Comparison of ENCODE assay signal across 28 mouse cellular contexts in genomic region chr16:45390286-45390956, GRCm38 (mm10). TPM values are rescaled to one million over a fixed set of nuclear protein-coding genes. Genes with fewer than 3 reads are reported as not detected.
DNase-seq lines count a peak whose midpoint lies in the region; ATAC-seq and TF ChIP-seq lines count a peak whose summit lies in the region.
"Had no signal": no experiment of that assay in that cellular context is flagged by ENCODE, and none has a peak within 500 bp of the region (broad histone marks: within the 10 kb centered on the region; RNA-seq: fewer than 3 reads in every experiment).

No protein-coding gene starts in this region.

- H3K4me2 ChIP-seq in embryonic facial prominence, embryonic 14.5 days (ENCODE audit: low read depth, low read length) = no peak overlapping the region
- H3K4me2 ChIP-seq in forebrain, postnatal 0 days (ENCODE audit: low read depth) = no peak overlapping the region
- no peak overlapping the region for H3K4me2 ChIP-seq in forebrain, embryonic 11.5 days (ENCODE audit: low read depth, low read length, severe bottlenecking)
- H3K4me2 ChIP-seq in midbrain, embryonic 11.5 days = no peak overlapping the region
- no peak overlapping the region for H3K4me2 ChIP-seq in kidney, embryonic 14.5 days (replicated peaks; ENCODE audit: low read depth, low read length)
- H3K4me2 ChIP-seq: embryonic facial prominence, embryonic 15.5 days; heart, embryonic 12.5 days; heart, embryonic 15.5 days; hindbrain, embryonic 14.5 days had no signal

- no peak for TF ChIP-seq POLR2A in brain, embryonic 14.5 days (IDR thresholded peaks at IDR 0.05; ENCODE audit: borderline replicate concordance, extremely low read depth, insufficient read depth, insufficient read length, poor library complexity, severe bottlenecking)

- no peaks in the 10 kb centered on the region for H3K27me3 ChIP-seq in embryonic facial prominence, embryonic 14.5 days (replicated peaks; ENCODE audit: control insufficient read depth, insufficient read depth, low read length)
- H3K27me3 ChIP-seq in embryonic facial prominence, embryonic 10.5 days (replicated peaks; ENCODE audit: low read depth, poor library complexity, severe bottlenecking) = no peaks in the 10 kb centered on the region
- H3K27me3 ChIP-seq in forebrain, postnatal 0 days (ENCODE audit: insufficient read depth, low read length) = no peaks in the 10 kb centered on the region
- H3K27me3 ChIP-seq in forebrain, embryonic 11.5 days (ENCODE audit: control insufficient read depth, insufficient read depth, low read length) = no peaks in the 10 kb centered on the region
- no peaks in the 10 kb centered on the region for H3K27me3 ChIP-seq in midbrain, embryonic 11.5 days (ENCODE audit: control insufficient read depth, insufficient read depth, low read length)
- no peaks in the 10 kb centered on the region for H3K27me3 ChIP-seq in midbrain, embryonic 10.5 days (ENCODE audit: low read depth, poor library complexity, severe bottlenecking)
- H3K27me3 ChIP-seq in kidney, embryonic 14.5 days (ENCODE audit: control insufficient read depth, insufficient read depth, low read length) = no peaks in the 10 kb centered on the region
- H3K27me3 ChIP-seq: embryonic facial prominence, embryonic 15.5 days; heart, embryonic 12.5 days; heart, embryonic 15.5 days; Patski had no signal

- no peak overlapping the region for H3K27ac ChIP-seq in embryonic facial prominence, embryonic 14.5 days (replicated peaks; ENCODE audit: low read depth, low read length)
- no peak overlapping the region for H3K27ac ChIP-seq in embryonic facial prominence, embryonic 10.5 days (replicated peaks)
- no peak overlapping the region for H3K27ac ChIP-seq in forebrain, postnatal 0 days (ENCODE audit: low read depth, low read length)
- no peak overlapping the region for H3K27ac ChIP-seq in forebrain, embryonic 11.5 days (ENCODE audit: low read depth, low read length)
- no peak overlapping the region for H3K27ac ChIP-seq in midbrain, embryonic 11.5 days (ENCODE audit: low read depth, low read length)
- no peak overlapping the region for H3K27ac ChIP-seq in midbrain, embryonic 10.5 days (replicated peaks)
- no peak overlapping the region for H3K27ac ChIP-seq in kidney, embryonic 14.5 days (ENCODE audit: low read depth, low read length)
- H3K27ac ChIP-seq: embryonic facial prominence, embryonic 15.5 days; gastrocnemius, adult 2 months; heart, embryonic 15.5 days; hindbrain, embryonic 14.5 days; hindbrain, postnatal 0 days had no signal

- H3K9me3 ChIP-seq in embryonic facial prominence, embryonic 14.5 days (ENCODE audit: control insufficient read depth, low read length) = no peaks in the 10 kb centered on the region
- H3K9me3 ChIP-seq in embryonic facial prominence, embryonic 10.5 days = no peaks in the 10 kb centered on the region
- no peaks in the 10 kb centered on the region for H3K9me3 ChIP-seq in forebrain, postnatal 0 days (ENCODE audit: low read length)
- H3K9me3 ChIP-seq in forebrain, embryonic 11.5 days (ENCODE audit: control insufficient read depth, low read length) = no peaks in the 10 kb centered on the region
- H3K9me3 ChIP-seq in midbrain, embryonic 11.5 days (ENCODE audit: control insufficient read depth, low read length) = no peaks in the 10 kb centered on the region
- no peaks in the 10 kb centered on the region for H3K9me3 ChIP-seq in midbrain, embryonic 10.5 days (replicated peaks)
- no peaks in the 10 kb centered on the region for H3K9me3 ChIP-seq in kidney, embryonic 14.5 days (ENCODE audit: control insufficient read depth, low read length)
- H3K9me3 ChIP-seq: embryonic facial prominence, embryonic 15.5 days; G1E; heart, embryonic 12.5 days; heart, embryonic 15.5 days had no signal

- no peak overlapping the region for H3K9ac ChIP-seq in embryonic facial prominence, embryonic 14.5 days (ENCODE audit: low read depth, low read length)
- no peak overlapping the region for H3K9ac ChIP-seq in forebrain, postnatal 0 days
- no peak overlapping the region for H3K9ac ChIP-seq in forebrain, embryonic 11.5 days (ENCODE audit: low read length)
- H3K9ac ChIP-seq in midbrain, embryonic 11.5 days (ENCODE audit: low read length) = no peak overlapping the region
- no peak overlapping the region for H3K9ac ChIP-seq in kidney, embryonic 14.5 days (ENCODE audit: low read depth, low read length)
- H3K9ac ChIP-seq: embryonic facial prominence, embryonic 15.5 days; heart, embryonic 12.5 days; heart, embryonic 15.5 days; hindbrain, embryonic 14.5 days had no signal

- H3K4me1 ChIP-seq in embryonic facial prominence, embryonic 14.5 days (ENCODE audit: control insufficient read depth, insufficient read depth, low read length) = no peaks in the 10 kb centered on the region
- H3K4me1 ChIP-seq in embryonic facial prominence, embryonic 10.5 days = no peaks in the 10 kb centered on the region
- no peaks in the 10 kb centered on the region for H3K4me1 ChIP-seq in forebrain, postnatal 0 days (ENCODE audit: insufficient read depth)
- H3K4me1 ChIP-seq in forebrain, embryonic 11.5 days (replicated peaks; ENCODE audit: control insufficient read depth, insufficient read depth, low read length) = 0 out of 2 replicates have a peak, but pooled peaks cover 2% of the 10 kb centered on the region
- no peaks in the 10 kb centered on the region for H3K4me1 ChIP-seq in midbrain, embryonic 11.5 days (ENCODE audit: control insufficient read depth, insufficient read depth, low read length)
- peaks cover 10% of the 10 kb centered on the region; the same call in 1 of the 2 replicates for H3K4me1 ChIP-seq in midbrain, embryonic 10.5 days
- no peaks in the 10 kb centered on the region for H3K4me1 ChIP-seq in kidney, embryonic 14.5 days (ENCODE audit: control insufficient read depth, insufficient read depth, low read length)
- H3K4me1 ChIP-seq: embryonic facial prominence, embryonic 15.5 days; heart, embryonic 12.5 days; heart, embryonic 15.5 days had no signal

- H3K36me3 ChIP-seq in embryonic facial prominence, embryonic 14.5 days (ENCODE audit: control insufficient read depth, insufficient read depth, low read length) = peaks cover 4% of the 10 kb centered on the region; the same call in 1 of the 2 replicates
- no peaks in the 10 kb centered on the region for H3K36me3 ChIP-seq in embryonic facial prominence, embryonic 10.5 days (replicated peaks)
- peaks cover 34% of the 10 kb centered on the region for H3K36me3 ChIP-seq in forebrain, postnatal 0 days (ENCODE audit: insufficient read depth)
- no peaks in the 10 kb centered on the region for H3K36me3 ChIP-seq in forebrain, embryonic 11.5 days (ENCODE audit: control insufficient read depth, insufficient read depth, low read length)
- H3K36me3 ChIP-seq in midbrain, embryonic 11.5 days (ENCODE audit: control insufficient read depth, insufficient read depth, low read length) = no peaks in the 10 kb centered on the region; the same call in 1 of the 2 replicates
- H3K36me3 ChIP-seq in midbrain, embryonic 10.5 days = peaks cover 7% of the 10 kb centered on the region; the same call in 1 of the 2 replicates
- H3K36me3 ChIP-seq in kidney, embryonic 14.5 days (ENCODE audit: control insufficient read depth, insufficient read depth, low read length) = no peaks in the 10 kb centered on the region
- H3K36me3 ChIP-seq: embryonic facial prominence, embryonic 15.5 days; G1E; heart, embryonic 12.5 days; heart, embryonic 15.5 days had no signal

- no peak for TF ChIP-seq CTCF in forebrain, postnatal 0 days (IDR thresholded peaks at IDR 0.05; ENCODE audit: low read depth)
- no peak for TF ChIP-seq CTCF in brain, embryonic 14.5 days (IDR thresholded peaks at IDR 0.05; ENCODE audit: borderline replicate concordance, extremely low read depth, insufficient read depth, insufficient read length)

- 53% methylated on average over 5 of the region's 5 CpGs for WGBS in embryonic facial prominence, embryonic 14.5 days
- WGBS in embryonic facial prominence, embryonic 10.5 days = 87% methylated on average over 5 of the region's 5 CpGs
- whole genome bisulfite sequencing in forebrain, postnatal 0 days = 55% methylated on average over 5 of the region's 5 CpGs
- 82% methylated on average over 5 of the region's 5 CpGs for WGBS in forebrain, embryonic 11.5 days
- WGBS in midbrain, embryonic 11.5 days = 72% methylated on average over 5 of the region's 5 CpGs
- WGBS in midbrain, embryonic 10.5 days = 80% methylated on average over 5 of the region's 5 CpGs
- WGBS in kidney, embryonic 14.5 days = 69% methylated on average over 5 of the region's 5 CpGs

- peak; percentile 20 for DNase-seq in embryonic facial prominence, embryonic 14.5 days (ENCODE audit: low spot score)
- DNase-seq in embryonic facial prominence, embryonic 10.5 days (ENCODE audit: low spot score) = no peak
- no peak for DNase-seq in forebrain, postnatal 0 days
- DNase-seq in forebrain, embryonic 11.5 days (ENCODE audit: low spot score) = no peak
- DNase-seq in midbrain, embryonic 11.5 days (ENCODE audit: low spot score, missing footprints) = peak; percentile 77
- DNase-seq in midbrain, embryonic 10.5 days (ENCODE audit: low spot score) = no peak
- peak; percentile 60 for DNase-seq in brain, embryonic 14.5 days (ENCODE audit: low read depth)
- DNase-seq: adrenal gland, adult 2 months; adrenal gland, postnatal 14 days; cerebellum, adult 11-12 months; cerebellum, adult 8-10 months; cerebellum, postnatal 10 days; cerebellum, postnatal 36 days; embryo, embryonic 11 days; gastrocnemius, adult 2 months; gastrocnemius, postnatal 14 days; heart, postnatal 10 days; heart, postnatal 4 days had no signal

- no peak for ATAC-seq in embryonic facial prominence, embryonic 14.5 days (ENCODE audit: low read depth)
- ATAC-seq in forebrain, postnatal 0 days = peak; percentile 45; the same call in 1 of the 2 replicates
- no peak for ATAC-seq in forebrain, embryonic 11.5 days (replicated peaks; ENCODE audit: low FRiP score)
- no peak for ATAC-seq in midbrain, embryonic 11.5 days (ENCODE audit: low FRiP score)
- ATAC-seq in kidney, embryonic 14.5 days (ENCODE audit: low FRiP score, low TSS enrichment) = no peak
- ATAC-seq: forebrain, embryonic 16.5 days; hindbrain, postnatal 0 days; intestine, embryonic 16.5 days; Patski had no signal

- H3K4me3 ChIP-seq in embryonic facial prominence, embryonic 14.5 days (ENCODE audit: low read depth, low read length) = no peak overlapping the region
- H3K4me3 ChIP-seq in embryonic facial prominence, embryonic 10.5 days = no peak overlapping the region
- H3K4me3 ChIP-seq in forebrain, postnatal 0 days (ENCODE audit: low read depth, low read length) = no peak overlapping the region
- no peak overlapping the region for H3K4me3 ChIP-seq in forebrain, embryonic 11.5 days (ENCODE audit: low read depth, low read length)
- no peak overlapping the region for H3K4me3 ChIP-seq in midbrain, embryonic 11.5 days (ENCODE audit: low read depth, low read length)
- no peak overlapping the region for H3K4me3 ChIP-seq in midbrain, embryonic 10.5 days
- H3K4me3 ChIP-seq in kidney, embryonic 14.5 days (ENCODE audit: low read length) = no peak overlapping the region
- H3K4me3 ChIP-seq: embryonic facial prominence, embryonic 15.5 days; gastrocnemius, adult 2 months; heart, embryonic 12.5 days; heart, embryonic 15.5 days had no signal

RNA-seq across cellular contexts. Expression of gene Cd200, which starts 18.4 kb away (rescaled TPM):
- 59.4 and 68.9 TPM in 2 replicates for polyA plus RNA-seq in embryonic facial prominence, embryonic 14.5 days (2014; fragmentation: Nextera tagmentation; extraction: Ambion mirVana)
- polyA plus RNA-seq in embryonic facial prominence, embryonic 10.5 days (2016; fragmentation: Nextera tagmentation; extraction: Ambion mirVana) = 6.6 and 8.1 TPM in 2 replicates
- 312 and 318 TPM in 2 replicates for total RNA-seq in forebrain, postnatal 0 days (2014; rRNA removed)
- polyA plus RNA-seq in forebrain, postnatal 0 days (2015; fragmentation: Nextera tagmentation; extraction: Ambion mirVana) = 433 and 445 TPM in 2 replicates
- 27.3 and 33.3 TPM in 2 replicates for polyA plus RNA-seq in forebrain, embryonic 11.5 days (2014; fragmentation: Nextera tagmentation; extraction: Ambion mirVana)
- polyA plus RNA-seq in midbrain, embryonic 11.5 days (2014; fragmentation: Nextera tagmentation; extraction: Ambion mirVana) = 50.4 and 59.1 TPM in 2 replicates
- 16.5 and 30.8 TPM in 2 replicates for polyA plus RNA-seq in midbrain, embryonic 10.5 days (2016; fragmentation: Nextera tagmentation; extraction: Ambion mirVana)
- 179 and 203 TPM in 2 replicates for polyA plus RNA-seq in brain, embryonic 14.5 days (2012; rRNA removed)
- polyA plus RNA-seq in kidney, embryonic 14.5 days (2014; fragmentation: Nextera tagmentation; extraction: Ambion mirVana) = 27.7 and 31.3 TPM in 2 replicates
- total RNA-seq: G1E had no signal
- polyA plus RNA-seq: G1E had no signal

Comparison
In these comparisons a context has a peak if more than half of its experiments do, and no peak if none do; other contexts are left out.
1. DNase-seq: peak in embryonic facial prominence, embryonic 14.5 days (single experiment), midbrain, embryonic 11.5 days (single experiment) and brain, embryonic 14.5 days (single experiment); none in embryonic facial prominence, embryonic 10.5 days (single experiment), forebrain, postnatal 0 days (single experiment), forebrain, embryonic 11.5 days (single experiment) and midbrain, embryonic 10.5 days (single experiment).